Mouse (Mus musculus) stomach, embryonic 15.5 days (tissue): ENCODE measurements around the gene Tet3. TPM values are rescaled to one million over a fixed set of nuclear protein-coding genes. Genes with fewer than 3 reads are reported as not detected.

ENCODE experiments used
- ATAC-seq: fragments of 200-750 bp; cut with Nextera tagmentation; 2 replicates; pipeline ENCODE4 v1.8.0; 2017; ENCODE audit warnings: low read depth, moderate number of reproducible peaks, moderate TSS enrichment; ENCODE audit not compliant: insufficient read depth, low FRiP score
- H3K27ac ChIP-seq: fragments of 300-500 bp; sonication (generic); 2 replicates; pipeline ENCODE4 v1.5.1; 2015; ENCODE audit warnings: mild to moderate bottlenecking, inconsistent platforms
- H3K27me3 ChIP-seq: fragments of 300-500 bp; sonication (generic); replicated peaks from 2 replicates; pipeline ENCODE4 v1.6.1; 2015; ENCODE audit warnings: inconsistent platforms
- H3K36me3 ChIP-seq: fragments of 300-500 bp; sonication (generic); 2 replicates; pipeline ENCODE4 v1.6.1; 2015; ENCODE audit warnings: inconsistent platforms
- H3K4me1 ChIP-seq: fragments of 300-500 bp; sonication (generic); 2 replicates; pipeline ENCODE4 v1.6.1; 2015; ENCODE audit warnings: inconsistent platforms
- H3K4me2 ChIP-seq: fragments of 300-500 bp; sonication (generic); 2 replicates; pipeline ENCODE4 v1.6.1; 2015; ENCODE audit warnings: mild to moderate bottlenecking, inconsistent platforms
- H3K4me3 ChIP-seq: fragments of 300-500 bp; sonication (generic); replicated peaks from 2 replicates; pipeline ENCODE4 v1.5.1; 2015; ENCODE audit warnings: inconsistent platforms
- H3K9ac ChIP-seq: fragments of 300-500 bp; sonication (generic); 2 replicates; pipeline ENCODE4 v1.6.1; 2015; ENCODE audit warnings: inconsistent platforms
- H3K9me3 ChIP-seq: fragments of 300-500 bp; sonication (generic); 2 replicates; pipeline ENCODE4 v1.6.1; 2016; ENCODE audit warnings: inconsistent platforms
- WGBS: fragments of 180-500 bp; shearing (Covaris S2); methylation state at CpG from one replicate; pipeline ENCODE4 v1.1.7; 2015; 5-methylcytosine and 5-hydroxymethylcytosine counted together
- polyA plus RNA-seq: library from polyadenylated mRNA; unstranded; fragments of >200 nt; fragmentation: Nextera tagmentation; extraction: Ambion mirVana; gene quantifications from 2 replicates; pipeline ENCODE4 v1.2.1, GENCODE M21; 2015

The Tet3 gene
- polyA plus RNA-seq, 1 experiment from 2014 or later, result 39.6 TPM

DNA sequence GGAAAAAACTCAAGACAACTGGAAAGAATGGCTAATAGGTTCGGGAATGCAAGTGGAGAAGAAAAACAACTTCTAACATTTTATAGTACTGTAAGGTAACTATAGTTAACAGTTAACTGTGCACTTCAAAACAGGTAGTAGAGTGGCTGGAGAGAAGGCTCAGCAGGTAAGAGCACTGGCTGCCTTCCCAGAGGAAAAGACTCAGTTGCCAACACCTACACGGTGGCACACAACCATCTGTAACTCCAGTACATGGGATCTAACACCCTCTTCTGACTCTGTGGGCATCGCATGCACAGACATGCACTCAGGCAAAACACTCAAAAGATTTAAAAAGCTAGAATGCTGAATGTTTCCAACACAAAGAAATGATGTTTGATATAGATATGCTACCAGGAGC is 39.4 kb downstream of the Tet3 start:
- Histone ChIP-seq H3K4me3 (no peak overlapping the region), H3K27me3 (no peaks in the 10 kb centered on the region), H3K9me3 (no peaks in the 10 kb centered on the region), H3K36me3 (no peaks in the 10 kb centered on the region), H3K4me2 (no peak overlapping the region), H3K9ac (no peak overlapping the region), H3K27ac (no peak overlapping the region), H3K4me1 (peaks cover 53% of the 10 kb centered on the region)
- no peak for ATAC-seq
- WGBS, result 80% methylated on average over 3 of the region's 3 CpGs

DNA sequence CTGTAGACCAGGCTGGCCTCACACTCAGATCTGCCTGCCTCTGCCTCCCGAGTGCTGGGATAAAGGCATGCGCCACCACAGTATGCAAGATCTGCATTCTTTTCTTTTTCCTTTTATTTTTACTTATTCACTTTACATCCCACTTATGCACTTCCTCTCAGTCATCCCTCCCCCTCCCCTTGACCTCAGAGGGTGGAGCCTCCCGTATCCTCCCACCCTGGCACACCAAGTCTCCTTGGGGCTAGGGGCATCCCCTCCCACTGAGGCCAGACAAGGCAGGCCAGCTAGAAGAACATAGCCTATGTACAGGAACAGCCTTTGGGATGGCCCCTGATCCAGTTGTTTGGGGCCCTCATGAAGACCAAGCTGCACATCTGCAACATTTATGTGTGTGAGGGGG is 41.4 kb downstream of the Tet3 start:
- H3K27ac ChIP-seq, result no peak overlapping the region; the same call in 1 of the 2 replicates
- H3K36me3 ChIP-seq, result no peaks in the 10 kb centered on the region
- no peak for ATAC-seq
- H3K4me3 ChIP-seq, result no peak overlapping the region
- H3K27me3 ChIP-seq, result no peaks in the 10 kb centered on the region
- H3K4me2 ChIP-seq, result no peak overlapping the region
- H3K9ac ChIP-seq, result no peak overlapping the region
- WGBS, result 69% methylated on average over 3 of the region's 3 CpGs
- H3K4me1 ChIP-seq, result peaks cover 52% of the 10 kb centered on the region
- no peaks in the 10 kb centered on the region for H3K9me3 ChIP-seq

DNA sequence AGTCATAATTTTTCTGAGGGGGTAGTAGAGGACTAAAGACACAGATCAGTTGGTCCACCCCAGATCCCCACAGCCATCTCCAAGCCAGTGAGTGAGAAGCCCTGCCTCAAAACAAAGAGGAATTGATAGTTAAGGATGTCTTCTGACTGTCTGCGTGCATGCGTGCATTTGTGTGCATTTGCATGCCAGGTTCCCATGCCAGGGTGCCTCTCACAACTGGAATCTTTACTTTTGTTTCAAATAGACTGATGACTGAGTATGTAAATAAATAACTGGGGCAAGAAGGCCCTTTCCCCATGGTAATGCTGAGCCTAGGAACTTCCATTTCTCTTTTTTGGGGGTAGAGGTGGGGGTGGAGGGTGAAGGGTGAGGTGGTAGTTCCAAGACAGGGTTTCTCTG is 41.8 kb downstream of the Tet3 start:
- Histone ChIP-seq H3K36me3 (no peaks in the 10 kb centered on the region), H3K4me3 (no peak overlapping the region), H3K9ac (no peak overlapping the region), H3K4me1 (peaks cover 52% of the 10 kb centered on the region), H3K4me2 (no peak overlapping the region), H3K27me3 (no peaks in the 10 kb centered on the region), H3K9me3 (no peaks in the 10 kb centered on the region), H3K27ac (peak overlapping the region; percentile 21; the same call in 1 of the 2 replicates)
- no peak for ATAC-seq
- 85% methylated on average over 2 of the region's 2 CpGs for WGBS

DNA sequence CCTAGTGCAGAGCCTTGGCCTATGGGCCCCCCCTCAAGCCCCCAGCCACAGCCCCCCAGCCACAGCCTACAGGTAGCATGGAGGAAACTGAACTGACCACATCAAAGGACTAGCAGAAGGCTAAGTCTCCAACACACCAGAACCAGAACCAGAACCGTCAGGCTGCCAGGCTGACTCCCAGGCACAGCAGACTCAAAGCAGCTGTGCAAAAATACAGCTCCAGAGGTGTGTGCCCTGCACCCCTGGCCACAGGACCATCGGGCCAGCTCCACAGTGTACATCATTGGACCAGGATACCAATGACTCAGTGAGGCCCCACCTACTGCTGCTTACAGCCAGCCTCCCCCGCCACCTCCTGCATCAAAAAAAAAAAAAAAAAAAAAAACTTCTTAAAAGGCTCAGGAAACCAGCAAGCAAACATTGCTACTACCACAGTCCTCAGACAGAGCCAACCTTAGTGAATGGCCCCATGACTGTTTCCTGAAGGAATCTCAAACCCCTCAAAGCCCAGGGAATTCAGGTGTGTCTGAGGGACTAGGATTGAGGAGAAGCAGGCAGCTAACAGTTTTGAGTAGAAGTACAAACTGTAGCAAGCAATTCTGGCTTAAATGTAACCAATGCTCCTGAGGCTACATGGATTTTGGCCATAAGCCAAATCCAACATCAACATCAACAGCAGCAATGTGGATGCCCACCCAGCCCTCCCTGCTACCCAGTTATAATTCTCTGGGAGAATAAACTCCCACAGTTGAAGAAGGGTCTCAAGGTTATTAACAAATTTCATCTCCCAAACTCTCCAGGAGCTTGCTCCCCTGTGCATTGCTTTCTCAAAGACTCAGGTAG is 42.4 kb downstream of the Tet3 start:
- no peaks in the 10 kb centered on the region for H3K9me3 ChIP-seq
- peaks cover 52% of the 10 kb centered on the region for H3K4me1 ChIP-seq
- 55% methylated on average over 3 of the region's 3 CpGs for WGBS
- no peak overlapping the region for H3K4me2 ChIP-seq
- H3K9ac ChIP-seq, result no peak overlapping the region
- H3K27me3 ChIP-seq, result no peaks in the 10 kb centered on the region
- ATAC-seq, result peak; percentile 55
- H3K4me3 ChIP-seq, result no peak overlapping the region
- H3K27ac ChIP-seq, result peak overlapping the region; percentile 31; the same call in 1 of the 2 replicates
- no peaks in the 10 kb centered on the region for H3K36me3 ChIP-seq

DNA sequence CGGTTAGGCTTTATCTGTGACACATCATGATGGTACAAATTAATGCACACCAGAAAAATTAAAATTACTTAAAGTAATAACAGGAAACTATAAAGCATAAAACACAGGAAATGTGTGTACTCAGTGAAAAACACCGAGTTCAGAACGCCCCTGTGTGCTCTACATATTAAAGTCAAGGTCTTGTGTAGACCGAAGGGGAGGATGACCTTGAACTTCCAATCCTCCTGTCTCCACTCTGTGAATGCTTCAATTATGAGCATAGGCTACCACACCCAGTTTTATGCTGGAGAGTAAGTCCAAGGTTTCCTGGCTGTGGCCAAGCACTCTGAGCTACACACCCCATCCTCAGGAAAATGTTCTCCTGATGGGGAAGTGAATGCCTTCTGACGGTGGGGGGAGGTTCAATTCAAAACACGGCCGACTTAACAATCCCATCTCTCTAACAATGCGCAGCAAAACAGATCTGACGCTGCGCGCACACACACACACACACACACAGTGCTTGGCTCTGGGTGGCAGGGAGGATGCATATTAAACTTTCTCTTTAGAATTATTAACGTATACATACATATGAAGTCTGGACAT is 43.4 kb downstream of the Tet3 start:
- Histone ChIP-seq H3K27me3 (no peaks in the 10 kb centered on the region), H3K4me2 (no peak overlapping the region), H3K36me3 (no peaks in the 10 kb centered on the region), H3K9me3 (no peaks in the 10 kb centered on the region), H3K4me3 (no peak overlapping the region), H3K4me1 (peaks cover 53% of the 10 kb centered on the region), H3K27ac (no peak overlapping the region), H3K9ac (no peak overlapping the region)
- 0 out of 2 replicates have a peak, but pooled peaks have one; percentile 19 for ATAC-seq
- 78% methylated on average over 12 of the region's 12 CpGs for WGBS

DNA sequence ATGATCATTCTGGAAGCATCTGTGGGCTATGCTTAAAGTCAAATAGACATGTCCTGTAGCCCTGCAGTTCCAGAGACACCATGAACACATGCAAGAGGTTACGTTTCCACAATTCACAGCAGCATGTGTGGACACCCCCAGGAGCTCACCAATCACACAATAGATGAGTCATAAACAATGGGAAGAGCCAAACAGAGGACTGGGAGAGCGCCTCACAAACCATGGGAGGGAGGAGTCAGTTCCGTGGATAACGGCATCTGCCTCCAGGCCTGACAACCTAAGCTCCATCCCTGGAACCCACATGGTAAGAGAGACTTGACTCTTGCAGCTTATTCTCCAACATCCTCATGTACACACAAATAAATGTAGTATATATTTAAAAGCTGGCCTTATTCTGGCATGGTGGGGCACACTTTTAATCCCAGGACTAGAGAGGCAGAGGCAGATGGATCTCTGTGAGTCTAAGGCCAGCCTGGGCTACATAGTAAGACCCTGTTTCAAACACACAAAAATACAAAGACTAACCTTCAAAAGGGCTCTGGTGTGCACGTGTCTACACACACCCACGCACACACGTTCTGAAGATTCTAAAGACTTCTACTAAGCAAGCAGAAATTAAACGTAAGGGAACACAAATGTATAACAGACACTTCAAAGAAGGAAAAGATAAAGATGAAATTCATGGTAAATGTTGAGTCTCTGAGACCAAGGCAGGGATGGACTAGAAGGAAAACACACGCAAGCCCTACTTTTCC is 44.1 kb downstream of the Tet3 start:
- H3K9ac ChIP-seq, result no peak overlapping the region
- H3K4me3 ChIP-seq, result no peak overlapping the region
- no peak for ATAC-seq
- no peaks in the 10 kb centered on the region for H3K36me3 ChIP-seq
- H3K4me2 ChIP-seq, result no peak overlapping the region
- H3K4me1 ChIP-seq, result peaks cover 56% of the 10 kb centered on the region
- H3K9me3 ChIP-seq, result no peaks in the 10 kb centered on the region
- H3K27me3 ChIP-seq, result no peaks in the 10 kb centered on the region
- H3K27ac ChIP-seq, result no peak overlapping the region
- 83% methylated on average over 9 of the region's 9 CpGs for WGBS

DNA sequence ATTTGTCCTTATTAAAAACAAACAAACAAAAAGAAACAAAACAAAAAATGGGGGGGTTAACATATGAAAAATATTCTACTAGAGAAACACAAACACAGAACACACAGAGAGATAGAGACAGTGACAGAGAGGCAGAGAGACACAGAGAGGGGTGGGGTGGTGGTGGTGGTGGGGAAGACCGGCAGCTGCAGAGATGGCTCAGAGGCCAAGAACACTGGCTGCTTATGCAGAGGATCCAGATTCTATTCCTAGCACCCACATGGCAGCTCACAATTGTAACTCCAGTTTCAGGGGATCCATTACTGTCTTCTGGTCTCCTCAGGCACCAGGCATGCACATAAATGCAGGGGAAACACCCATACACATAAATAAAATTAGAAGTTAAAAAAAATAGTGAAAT is 45.2 kb downstream of the Tet3 start:
- H3K4me2 ChIP-seq, result no peak overlapping the region
- H3K9me3 ChIP-seq, result no peaks in the 10 kb centered on the region
- H3K27me3 ChIP-seq, result no peaks in the 10 kb centered on the region
- ATAC-seq, result no peak
- H3K36me3 ChIP-seq, result no peaks in the 10 kb centered on the region
- 67% methylated on average over 1 of the region's 1 CpGs for WGBS
- H3K4me1 ChIP-seq, result peaks cover 56% of the 10 kb centered on the region
- peak overlapping the region; percentile 54; the same call in 1 of the 2 replicates for H3K27ac ChIP-seq
- no peak overlapping the region for H3K4me3 ChIP-seq
- H3K9ac ChIP-seq, result no peak overlapping the region

DNA sequence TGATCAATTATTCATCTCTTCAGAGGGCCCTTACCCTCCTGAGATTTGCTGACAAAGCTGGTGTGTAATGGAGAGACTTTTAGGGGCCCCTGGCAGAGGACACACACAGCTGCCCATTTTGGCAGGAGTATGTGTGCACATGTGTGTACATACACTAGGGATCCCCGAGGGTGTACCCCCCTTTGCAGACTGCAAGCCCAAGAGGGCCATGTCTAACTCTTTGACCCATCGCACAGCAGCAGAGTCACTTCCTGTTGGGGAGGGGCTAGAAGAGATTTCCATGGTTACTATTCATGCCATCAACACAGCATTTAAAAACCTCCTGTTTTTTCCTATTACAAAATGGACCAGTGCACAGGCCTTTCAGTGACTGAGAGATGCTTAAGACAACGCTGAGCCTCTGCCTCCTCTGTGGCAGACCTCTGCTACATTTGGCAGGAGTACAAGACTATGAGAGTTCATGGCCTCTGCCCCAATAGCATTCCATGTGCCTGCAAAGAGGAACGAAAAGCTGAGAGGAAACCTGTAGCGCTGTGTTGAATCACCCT is 46.0 kb downstream of the Tet3 start:
- Histone ChIP-seq H3K27me3 (no peaks in the 10 kb centered on the region), H3K27ac (peak overlapping the region; percentile 54; the same call in 1 of the 2 replicates), H3K9ac (no peak overlapping the region), H3K9me3 (no peaks in the 10 kb centered on the region), H3K4me1 (peaks cover 61% of the 10 kb centered on the region), H3K4me3 (no peak overlapping the region), H3K4me2 (no peak overlapping the region), H3K36me3 (no peaks in the 10 kb centered on the region)
- no peak for ATAC-seq
- WGBS, result 36% methylated on average over 5 of the region's 5 CpGs

DNA sequence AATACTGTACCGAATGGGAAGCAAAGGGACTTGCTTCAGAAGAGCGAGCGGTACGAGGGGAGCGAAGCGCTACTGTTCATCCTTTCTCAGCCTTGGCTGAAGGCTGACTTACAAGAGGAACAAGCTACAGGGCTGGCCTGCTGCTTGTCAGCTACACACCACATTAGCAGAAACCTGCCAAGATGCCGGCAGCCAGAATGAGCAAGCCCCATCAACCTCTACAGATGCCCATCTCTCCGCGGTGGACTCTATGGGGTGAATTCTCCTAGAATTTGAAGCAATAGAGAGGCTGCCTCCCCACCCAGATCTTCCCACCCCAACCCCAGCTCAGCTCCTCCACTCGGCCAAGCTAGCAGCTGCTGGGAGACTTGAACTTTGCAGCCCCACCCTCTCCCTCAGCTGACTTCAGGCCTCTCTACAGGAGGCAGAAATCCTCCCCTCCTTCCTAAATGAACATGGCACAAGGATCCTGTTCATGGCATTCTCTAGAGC is 46.5 kb downstream of the Tet3 start:
- no peak overlapping the region for H3K9ac ChIP-seq
- no peaks in the 10 kb centered on the region for H3K9me3 ChIP-seq
- ATAC-seq, result 0 out of 2 replicates have a peak, but pooled peaks have one; percentile 2
- no peak overlapping the region for H3K4me3 ChIP-seq
- no peaks in the 10 kb centered on the region for H3K36me3 ChIP-seq
- peak overlapping the region; percentile 54; the same call in 1 of the 2 replicates for H3K27ac ChIP-seq
- H3K27me3 ChIP-seq, result no peaks in the 10 kb centered on the region
- peaks cover 57% of the 10 kb centered on the region for H3K4me1 ChIP-seq
- 72% methylated on average over 10 of the region's 10 CpGs for WGBS
- H3K4me2 ChIP-seq, result no peak overlapping the region

DNA sequence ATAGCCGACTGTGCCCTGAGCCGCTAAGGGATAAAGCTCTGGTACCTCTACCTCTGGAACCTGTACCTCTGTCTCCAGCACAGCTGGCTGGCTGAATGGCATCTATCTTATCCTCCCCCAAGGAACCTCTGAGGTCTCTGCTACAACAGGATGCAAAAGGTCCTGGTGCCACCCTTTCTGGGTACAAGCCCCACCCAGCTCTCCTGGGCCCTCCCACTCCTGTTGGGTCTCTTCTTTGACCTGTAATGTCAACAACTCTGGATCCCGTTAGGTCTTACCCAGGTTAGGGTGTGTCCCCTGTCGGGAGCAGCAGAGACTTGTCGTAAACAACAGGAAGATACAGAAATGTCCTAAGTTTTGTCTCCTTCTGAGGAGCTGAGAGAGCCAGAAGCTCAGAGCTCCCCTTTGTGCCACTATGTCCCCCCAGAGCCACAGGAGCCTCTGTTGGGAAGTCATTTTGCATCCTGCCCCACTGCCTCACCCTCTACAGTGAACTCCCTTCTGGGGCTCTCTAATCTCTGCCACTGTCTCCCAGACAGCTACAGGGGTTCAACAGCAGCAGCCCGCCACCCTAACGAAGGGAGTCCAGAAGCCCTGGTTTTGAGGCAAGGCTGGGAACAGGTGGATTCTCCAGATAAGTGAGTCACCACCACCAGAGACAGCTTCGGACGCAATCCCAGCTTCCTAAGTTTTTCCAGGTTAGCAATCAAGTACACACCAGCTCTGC is 47.1 kb downstream of the Tet3 start:
- no peak overlapping the region for H3K9ac ChIP-seq
- H3K4me1 ChIP-seq, result peaks cover 51% of the 10 kb centered on the region
- no peaks in the 10 kb centered on the region for H3K27me3 ChIP-seq
- no peak for ATAC-seq
- H3K4me3 ChIP-seq, result no peak overlapping the region
- no peaks in the 10 kb centered on the region for H3K9me3 ChIP-seq
- H3K27ac ChIP-seq, result peak overlapping the region; percentile 54
- H3K36me3 ChIP-seq, result no peaks in the 10 kb centered on the region
- no peak overlapping the region for H3K4me2 ChIP-seq
- 66% methylated on average over 9 of the region's 9 CpGs for WGBS

DNA sequence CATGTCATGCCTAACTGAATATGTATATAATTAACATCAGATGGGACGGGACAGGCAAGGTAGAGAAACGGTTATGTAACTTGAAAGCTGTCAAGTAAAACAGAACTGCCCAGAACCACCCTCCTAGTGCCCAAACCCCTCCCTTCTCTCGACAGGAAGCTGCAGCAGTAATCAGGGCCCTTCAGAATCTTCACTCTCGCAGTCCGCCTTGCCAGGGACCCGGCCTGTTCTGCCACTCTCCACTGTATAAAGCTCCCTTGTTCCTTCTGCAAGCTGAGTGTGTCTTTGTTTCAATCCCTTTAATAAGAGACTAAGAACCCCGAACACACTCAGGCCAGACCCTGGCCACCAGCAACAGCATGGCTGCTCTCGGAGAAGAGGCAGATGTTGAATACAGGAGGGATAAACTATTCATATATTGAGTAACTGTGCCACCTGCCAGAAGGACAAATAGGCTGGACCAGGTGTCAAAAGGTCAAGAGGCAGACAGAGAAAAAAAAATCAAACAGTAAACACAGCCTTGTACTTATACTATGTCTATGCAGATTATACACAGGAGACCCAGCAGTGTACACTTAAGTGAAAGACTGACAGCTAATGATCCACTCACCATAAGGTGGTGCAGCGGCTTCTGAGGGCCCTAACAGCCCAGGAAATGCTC is 48.7 kb downstream of the Tet3 start:
- H3K27me3 ChIP-seq, result no peaks in the 10 kb centered on the region
- no peak overlapping the region for H3K4me2 ChIP-seq
- H3K27ac ChIP-seq, result peak overlapping the region; percentile 42; the same call in 1 of the 2 replicates
- no peak overlapping the region for H3K9ac ChIP-seq
- no peaks in the 10 kb centered on the region for H3K9me3 ChIP-seq
- WGBS, result 55% methylated on average over 9 of the region's 9 CpGs
- H3K4me3 ChIP-seq, result no peak overlapping the region
- no peak for ATAC-seq
- H3K4me1 ChIP-seq, result peaks cover 39% of the 10 kb centered on the region
- H3K36me3 ChIP-seq, result no peaks in the 10 kb centered on the region
